Mouse (Mus musculus) MEL (cell line): ENCODE results near the gene Fam222b.

ENCODE experiments used
- CTCF ChIP-seq, 3 experiments: IDR thresholded peaks in 2 of 3; conservative IDR thresholded peaks in 1 of 3; 2 replicates each; pipeline ENCODE4 v1.5.1; 2011 to 2012; ENCODE audit warnings: low read length in 3 of 3, low read depth in 2 of 3, mild to moderate bottlenecking in 2 of 3, improper control_type of control experiment in 1 of 3, inconsistent platforms in 1 of 3, mixed read lengths in 1 of 3, moderate library complexity in 1 of 3; ENCODE audit not compliant: control insufficient read depth in 1 of 3, insufficient read depth in 1 of 3, poor library complexity in 1 of 3, severe bottlenecking in 1 of 3
- GABPA ChIP-seq: IDR thresholded peaks from 2 replicates; pipeline ENCODE4 v1.6.1; 2012; ENCODE audit warnings: low read depth, mild to moderate bottlenecking, inconsistent platforms, low read length, improper control_type of control experiment, moderate library complexity
- GATA1 ChIP-seq: IDR thresholded peaks from 2 replicates; pipeline ENCODE4 v1.6.1; 2011; ENCODE audit warnings: low read depth, low read length, improper control_type of control experiment
- HCFC1 ChIP-seq: IDR thresholded peaks from 2 replicates; pipeline ENCODE4 v1.6.1; 2012; ENCODE audit warnings: low read depth, mild to moderate bottlenecking, inconsistent platforms, low read length, improper control_type of control experiment, moderate library complexity
- POLR2A ChIP-seq, 2 experiments: IDR thresholded peaks; 2 replicates each; pipeline ENCODE4 v1.6.1; 2011 to 2012; ENCODE audit warnings: low read length in 2 of 2, mild to moderate bottlenecking in 2 of 2, control low read depth in 1 of 2, improper control_type of control experiment in 1 of 2, low read depth in 1 of 2, moderate library complexity in 1 of 2; ENCODE audit not compliant: control insufficient read depth in 1 of 2, insufficient read depth in 1 of 2, poor library complexity in 1 of 2
- USF1 ChIP-seq: IDR thresholded peaks from 2 replicates; pipeline ENCODE4 v1.6.1; 2014; ENCODE audit warnings: low read depth, mild to moderate bottlenecking, inconsistent platforms, low read length, improper control_type of control experiment, moderate library complexity
- ZNF384 ChIP-seq: IDR thresholded peaks from 2 replicates; pipeline ENCODE4 v1.6.1; 2012; ENCODE audit warnings: low read depth, mild to moderate bottlenecking, inconsistent platforms, low read length, improper control_type of control experiment

- no peak for TF ChIP-seq HCFC1
- TF ChIP-seq GABPA = no peak
- no peak for TF ChIP-seq POLR2A (IDR thresholded peaks at IDR 0.05; ENCODE audit: control insufficient read depth in 1 of 2, insufficient read depth in 1 of 2, low read depth in 1 of 2, low read length in 2 of 2, poor library complexity in 1 of 2)
- no peak for TF ChIP-seq ZNF384
- TF ChIP-seq CTCF (IDR thresholded peaks at IDR 0.05 in 2 of 3, conservative IDR thresholded peaks at IDR 0.05 in 1 of 3; ENCODE audit: control insufficient read depth in 1 of 3, insufficient read depth in 1 of 3, low read depth in 2 of 3, low read length in 3 of 3, poor library complexity in 1 of 3, severe bottlenecking in 1 of 3) = no peak
- TF ChIP-seq USF1 = no peak
- TF ChIP-seq GATA1 = no peak
These were observed 22.5 kb upstream of the Fam222b start for GRCm38 (mm10) chr11:78071938-78072337.
